Mouse (Mus musculus) adrenal gland (tissue): ENCODE data around the gene Ube2t.

Experiments
- intact Hi-C: fragments of 180-260 bp; cut with DNase I; formaldehyde crosslinking; loops from one replicate; pipeline ENCODE4 v1.15.1; 2025

Ube2t gene

DNA sequence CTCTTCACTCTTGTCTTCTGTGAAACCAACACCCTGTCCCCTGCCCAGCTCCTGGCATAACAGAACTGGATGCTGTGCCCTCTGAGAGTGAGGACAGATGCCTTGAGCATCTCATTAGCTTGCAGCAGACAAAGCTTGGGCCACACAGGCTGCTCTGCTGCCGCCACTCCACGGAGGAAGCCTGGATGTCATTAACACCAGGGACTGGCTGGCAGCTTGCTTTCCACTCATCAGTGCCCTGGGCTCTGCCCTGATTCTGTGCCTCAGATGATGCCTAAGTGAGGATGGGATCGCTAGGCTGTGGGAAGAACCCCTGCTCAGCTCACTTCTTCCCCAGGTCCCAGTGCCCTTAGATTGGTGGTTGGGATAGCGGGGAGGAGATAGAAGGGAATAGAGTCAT is 33.1 kb downstream of the Ube2t start:
- intact Hi-C loops = no loop called here

DNA sequence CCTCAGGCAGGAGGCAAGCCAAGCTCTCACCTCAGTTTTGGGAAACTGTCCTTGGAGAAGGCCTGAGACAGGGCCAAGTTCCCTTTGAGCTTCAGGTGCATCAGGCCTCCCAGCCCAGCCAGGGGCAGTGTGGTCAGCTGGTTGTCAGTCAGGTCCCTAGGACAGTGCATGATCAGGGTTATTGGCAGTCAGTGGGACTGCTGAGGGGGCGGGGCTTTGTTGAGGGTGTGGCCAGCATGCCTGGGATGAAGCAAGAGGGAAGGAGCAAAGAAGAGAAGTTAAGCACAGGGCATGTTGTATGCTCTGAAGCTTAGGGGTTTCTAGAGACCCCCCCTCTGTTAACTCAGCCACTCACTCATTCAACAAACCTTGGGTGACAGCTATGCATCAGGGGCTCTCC is 33.6 kb downstream of the Ube2t start:
- intact Hi-C loops = no loop called here

DNA sequence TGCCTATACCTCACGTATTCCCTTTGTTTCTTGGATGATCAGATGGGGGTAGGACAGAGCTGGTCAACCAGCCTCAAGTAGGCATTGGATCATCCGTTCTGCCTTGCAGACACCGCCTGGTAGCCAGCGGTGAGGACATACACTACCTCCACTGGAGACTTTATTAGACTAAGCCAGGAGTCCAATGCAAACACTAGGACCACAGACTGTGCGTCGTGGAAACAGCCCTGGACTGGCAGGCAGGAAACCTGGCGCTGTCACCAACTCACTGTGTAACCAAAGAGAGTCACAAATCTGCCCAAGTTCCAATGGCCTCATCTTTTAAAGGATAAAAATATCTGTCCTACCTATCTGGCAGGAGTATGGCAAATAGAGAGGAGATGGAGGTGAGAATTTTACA is 34.1 kb downstream of the Ube2t start:
- intact Hi-C loops = no loop called here

DNA sequence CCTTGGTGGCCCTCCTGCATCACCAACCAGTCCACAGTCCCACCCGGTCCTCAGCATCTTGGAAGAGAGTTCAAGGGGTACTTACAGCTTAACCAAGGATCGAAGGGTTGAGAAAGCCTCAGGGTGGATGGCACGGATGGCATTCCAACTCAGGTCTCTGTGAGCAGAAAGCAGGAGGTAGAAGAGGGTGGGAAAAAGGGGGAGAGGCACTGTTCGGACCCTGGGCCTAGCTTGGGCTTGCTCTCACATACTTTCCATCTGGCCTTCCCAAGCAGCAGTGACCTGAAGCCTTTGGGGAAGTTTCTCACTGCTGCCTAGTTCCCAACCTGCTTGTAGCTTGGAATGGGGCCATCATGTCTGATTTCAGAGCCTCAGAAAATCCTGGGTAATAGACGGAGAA is 35.2 kb downstream of the Ube2t start:
- intact Hi-C loops = no loop called here

DNA sequence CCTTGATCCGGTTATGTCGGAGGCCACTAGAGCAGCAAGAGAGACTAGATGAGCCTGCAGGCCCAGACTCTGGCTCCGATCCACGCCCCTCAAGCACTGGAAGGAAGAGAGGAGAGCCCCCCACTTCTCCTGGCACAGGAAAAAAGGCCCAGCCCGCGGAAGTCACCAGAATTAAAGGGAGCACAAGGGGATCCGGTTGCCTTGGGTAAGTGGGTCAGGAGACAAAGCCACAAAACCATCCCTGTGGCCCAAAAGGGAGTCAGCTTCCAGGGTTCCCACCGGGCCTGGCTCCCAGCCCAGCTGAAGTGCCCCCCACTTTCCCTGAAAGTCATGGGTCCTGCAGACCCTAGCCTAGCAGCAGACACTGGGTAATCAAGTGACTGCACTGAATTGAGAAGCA is 35.9 kb downstream of the Ube2t start:
- intact Hi-C loops = no loop called here

DNA sequence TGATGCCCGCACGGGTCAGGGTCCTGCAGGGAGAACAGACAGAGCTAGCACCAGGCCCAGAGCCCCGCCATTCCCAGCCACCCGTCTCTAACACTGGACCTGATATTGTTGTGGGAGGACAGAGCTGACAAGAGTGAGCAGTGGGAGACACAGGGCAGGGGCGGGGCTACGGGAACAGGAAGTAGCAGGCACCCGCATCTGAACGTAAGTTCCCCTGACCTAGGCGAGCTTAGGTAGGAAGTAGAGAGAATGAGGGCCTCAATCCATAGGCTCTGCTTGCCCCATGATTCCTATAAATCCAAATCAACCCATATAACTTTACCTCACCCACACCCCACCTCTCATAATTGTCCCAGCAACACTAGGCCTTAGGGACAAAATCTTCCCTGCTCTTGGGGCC is 38.2 kb downstream of the Ube2t start:
- intact Hi-C loops = no loop called here

DNA sequence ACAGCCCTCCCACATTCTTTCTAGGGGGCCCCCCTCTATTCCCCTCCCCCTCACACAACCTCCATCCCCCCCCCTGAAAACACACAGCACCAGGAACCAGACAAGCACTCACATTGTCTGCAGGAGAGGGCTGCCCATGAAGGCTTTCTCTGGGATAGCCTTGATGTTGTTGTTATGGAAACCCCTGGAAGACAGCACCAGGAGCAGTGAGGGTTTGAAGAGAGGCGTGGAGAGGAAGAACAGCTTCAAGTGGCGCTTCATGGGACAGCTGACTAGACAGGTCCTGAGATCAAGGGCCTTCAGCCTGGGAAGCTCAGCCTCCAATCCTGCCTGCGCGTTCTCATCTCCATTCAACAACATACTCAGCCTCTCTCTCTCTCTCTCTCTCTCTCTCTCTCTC is 41.0 kb downstream of the Ube2t start:
- intact Hi-C loops = no loop called here

DNA sequence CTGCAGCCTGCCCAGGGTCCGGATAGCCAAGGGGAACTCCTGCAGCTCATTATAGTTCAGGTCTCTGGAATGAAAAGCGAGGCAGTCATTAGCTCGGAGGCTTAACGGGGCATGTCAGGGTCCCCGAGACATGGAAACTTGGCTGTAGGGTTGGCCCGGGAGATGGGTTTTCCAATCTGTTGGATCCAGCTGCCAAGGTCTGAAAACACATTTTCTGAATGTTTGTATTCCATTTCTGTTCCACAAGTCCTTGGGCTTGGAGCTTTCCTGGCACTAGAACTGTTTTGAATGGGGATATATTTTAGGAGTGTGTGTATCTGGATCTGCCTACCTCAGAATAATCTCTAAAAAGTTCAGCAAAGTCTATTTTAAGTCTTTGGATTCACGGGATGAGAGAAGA is 43.3 kb downstream of the Ube2t start:
- intact Hi-C loops = no loop called here

DNA sequence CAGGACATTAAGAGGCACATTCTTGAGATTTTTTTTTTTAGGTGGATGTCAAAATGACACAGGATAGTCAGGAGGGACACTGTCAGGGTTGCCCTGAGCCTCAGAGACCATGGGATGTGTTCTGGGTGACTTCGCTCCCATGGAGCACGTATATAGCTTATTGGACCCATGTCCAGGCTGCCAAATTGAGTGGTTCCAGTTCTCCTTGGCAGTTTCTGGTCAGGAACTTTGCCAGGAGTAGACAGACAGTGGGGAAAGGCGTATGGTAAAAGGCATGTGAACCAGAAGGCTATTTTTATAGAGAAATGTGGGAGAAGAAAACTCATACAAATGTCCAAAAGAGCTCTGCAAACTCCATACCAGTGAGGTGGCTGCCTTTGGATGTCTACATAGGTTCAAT is 47.5 kb downstream of the Ube2t start:
- intact Hi-C loops = no loop called here

DNA sequence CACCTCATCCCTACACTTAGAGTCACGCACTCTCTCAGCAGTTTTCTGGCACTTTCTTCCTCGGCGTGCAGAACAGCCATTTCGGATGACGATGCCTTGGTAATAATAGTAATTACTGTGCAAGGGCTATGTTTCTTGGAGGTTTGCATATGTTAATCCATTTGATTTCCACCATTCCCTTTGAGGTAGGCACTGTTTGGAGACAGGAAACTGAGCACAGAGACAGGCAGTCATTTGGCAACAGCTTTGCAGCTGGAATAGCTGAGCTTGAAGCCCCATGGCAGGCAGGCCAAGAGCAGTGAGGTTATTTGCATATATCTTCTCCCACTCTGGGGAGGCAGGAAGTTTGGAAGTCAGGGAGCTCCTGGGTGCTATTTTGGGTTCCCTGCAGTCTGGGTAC is 49.5 kb downstream of the Ube2t start:
- intact Hi-C loops = no loop called here

DNA sequence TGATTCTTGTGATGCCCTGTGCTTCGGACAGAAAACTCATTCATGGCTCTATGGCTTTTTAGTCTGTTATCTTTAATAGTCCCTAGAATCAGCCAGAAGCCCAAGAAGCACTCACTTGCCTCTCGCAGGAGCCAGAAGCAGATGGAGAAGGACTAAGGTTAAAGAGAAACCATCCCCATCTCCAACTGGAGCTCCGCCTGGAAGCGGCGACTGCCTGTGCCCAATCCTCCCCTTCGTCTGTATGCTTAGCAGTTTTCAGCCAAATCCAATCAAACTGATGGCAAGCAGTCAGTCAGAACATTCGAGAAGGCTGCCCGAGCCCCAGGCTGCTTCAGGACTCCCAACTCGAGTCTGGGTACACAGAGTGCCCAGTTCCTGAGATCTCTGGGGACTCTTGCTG is 50.1 kb downstream of the Ube2t start:
- intact Hi-C loops = no loop called here

DNA sequence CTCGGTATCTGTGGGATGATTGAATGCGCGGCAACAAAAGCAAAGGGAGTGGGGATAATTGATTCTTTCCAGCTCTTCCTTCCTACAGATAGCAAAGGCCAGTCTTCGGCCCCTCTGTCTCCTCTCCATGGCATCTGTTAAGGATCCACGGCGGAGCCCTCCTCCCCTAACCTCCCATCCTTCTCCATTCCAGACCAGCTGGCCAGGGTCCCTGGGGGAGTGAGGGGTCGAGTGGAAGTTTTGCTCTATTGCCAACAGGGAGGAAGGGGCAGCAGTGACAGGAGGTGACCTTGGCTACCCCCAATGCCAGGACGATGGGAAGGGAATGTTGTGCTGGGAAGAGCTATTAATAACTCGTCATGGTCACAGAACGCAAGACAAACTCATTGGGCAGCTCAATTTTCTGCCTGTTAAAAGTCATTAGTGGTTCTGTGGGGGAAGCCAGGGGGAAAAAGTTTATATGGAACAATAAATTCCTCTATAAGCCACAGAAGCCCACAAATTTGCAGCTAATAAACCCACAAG is 52.6 kb downstream of the Ube2t start:
- intact Hi-C loops = no loop called here

DNA sequence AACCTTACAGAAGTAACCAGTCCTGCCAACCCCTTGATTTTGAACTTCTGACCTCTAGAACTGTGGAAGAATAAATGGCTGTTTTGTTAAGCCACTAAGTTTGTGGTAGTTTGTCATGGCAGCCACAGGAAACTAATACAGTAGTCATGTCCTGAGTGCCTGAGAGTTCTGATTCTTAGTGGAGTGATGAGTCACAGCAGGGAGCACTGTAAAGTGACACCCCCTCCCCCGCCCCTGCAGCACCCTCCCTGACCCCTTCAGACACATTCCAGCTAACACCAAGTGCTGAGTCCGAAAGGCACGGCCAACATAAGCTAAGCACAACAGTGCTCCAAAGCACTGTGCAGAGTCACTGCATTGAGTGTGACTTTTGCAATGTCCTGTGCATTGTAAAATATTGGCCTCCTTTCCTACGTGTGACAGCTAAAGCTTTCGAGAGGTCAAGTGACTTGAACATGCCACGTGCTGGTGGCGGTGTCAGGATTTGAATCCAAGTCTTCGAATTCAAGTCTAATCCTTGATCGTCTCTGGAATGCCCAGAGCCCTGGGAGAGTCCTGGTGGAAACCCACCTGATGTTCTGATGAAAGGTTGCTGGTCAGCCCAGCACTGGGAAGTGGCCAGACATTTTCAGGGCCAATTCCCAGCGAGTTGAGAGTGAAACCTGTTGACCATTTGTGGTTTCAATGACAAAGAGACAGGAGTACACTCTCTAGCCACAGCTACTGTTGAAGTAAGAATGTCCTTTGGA is 54.7 kb downstream of the Ube2t start:
- intact Hi-C loops = no loop called here

DNA sequence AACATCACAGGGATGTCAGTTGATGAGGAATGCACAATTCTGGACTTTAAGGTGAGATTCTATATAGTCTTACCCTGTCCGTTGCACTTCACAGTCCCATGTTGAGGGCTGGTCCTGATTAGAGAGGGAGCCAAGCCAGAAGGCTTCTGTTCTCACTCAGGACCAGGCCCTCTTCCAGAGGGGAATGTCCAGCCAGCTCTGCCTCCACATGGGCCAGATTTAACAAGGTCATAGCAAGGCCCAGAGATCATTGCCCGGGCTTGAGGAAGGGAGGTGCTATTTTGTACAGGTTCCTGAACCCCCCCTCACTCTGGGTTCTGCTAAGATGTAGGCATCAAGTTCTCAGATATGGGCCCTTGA is 55.3 kb downstream of the Ube2t start:
- intact Hi-C loops = no loop called here

DNA sequence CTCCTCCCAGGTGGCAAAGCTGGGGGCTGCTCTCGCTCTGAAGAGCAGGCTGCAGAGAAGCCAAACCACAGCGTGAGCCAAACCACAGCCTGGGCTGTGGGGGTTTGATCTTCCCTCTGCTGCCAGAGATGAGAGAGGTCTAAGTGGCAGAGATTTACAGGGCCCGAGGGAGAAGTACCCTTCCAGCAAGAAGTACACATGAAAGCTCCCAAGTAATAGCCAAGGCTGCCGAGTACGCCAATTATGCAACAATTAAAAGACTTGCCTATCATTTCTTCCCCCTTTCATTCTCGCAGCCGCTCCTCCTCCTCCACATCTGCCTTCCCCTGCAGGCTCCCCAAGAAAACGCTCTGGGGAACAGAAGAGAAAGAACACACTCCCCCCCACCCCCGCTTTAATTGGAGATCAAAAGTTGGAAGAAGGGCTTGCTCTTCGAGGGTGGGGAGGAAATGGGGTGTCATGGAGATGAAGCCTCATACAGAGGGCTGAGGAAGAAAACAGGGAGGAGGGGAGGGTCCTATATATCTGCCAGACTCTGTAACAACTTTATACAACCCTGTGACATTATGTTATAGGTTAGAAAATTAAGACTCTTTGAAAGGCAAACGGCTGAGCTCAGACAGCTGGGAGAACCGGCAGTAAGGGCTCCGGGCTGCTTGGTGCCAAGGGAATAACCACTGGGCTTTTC is 56.9 kb downstream of the Ube2t start:
- intact Hi-C loops = no loop called here

DNA sequence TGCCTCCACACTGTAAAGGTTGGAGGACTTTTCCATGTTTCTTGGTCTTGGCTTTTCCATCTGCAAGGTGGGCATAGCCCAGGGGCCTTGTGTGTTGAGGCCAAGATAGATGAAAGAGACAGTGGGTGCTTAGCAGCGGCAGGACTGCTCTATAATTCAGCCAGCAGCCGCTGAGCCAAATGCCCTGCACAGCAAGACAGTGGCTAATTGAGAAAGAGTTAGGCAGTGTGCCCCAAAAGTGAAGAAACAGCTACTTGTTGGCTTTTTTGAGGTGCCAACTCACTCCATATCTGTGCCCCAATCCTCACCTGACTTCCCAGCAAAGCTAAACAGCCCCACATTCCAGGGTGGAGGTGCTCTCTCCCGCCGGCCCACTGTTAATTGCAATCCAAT is 57.4 kb downstream of the Ube2t start:
- intact Hi-C loops = no loop called here

DNA sequence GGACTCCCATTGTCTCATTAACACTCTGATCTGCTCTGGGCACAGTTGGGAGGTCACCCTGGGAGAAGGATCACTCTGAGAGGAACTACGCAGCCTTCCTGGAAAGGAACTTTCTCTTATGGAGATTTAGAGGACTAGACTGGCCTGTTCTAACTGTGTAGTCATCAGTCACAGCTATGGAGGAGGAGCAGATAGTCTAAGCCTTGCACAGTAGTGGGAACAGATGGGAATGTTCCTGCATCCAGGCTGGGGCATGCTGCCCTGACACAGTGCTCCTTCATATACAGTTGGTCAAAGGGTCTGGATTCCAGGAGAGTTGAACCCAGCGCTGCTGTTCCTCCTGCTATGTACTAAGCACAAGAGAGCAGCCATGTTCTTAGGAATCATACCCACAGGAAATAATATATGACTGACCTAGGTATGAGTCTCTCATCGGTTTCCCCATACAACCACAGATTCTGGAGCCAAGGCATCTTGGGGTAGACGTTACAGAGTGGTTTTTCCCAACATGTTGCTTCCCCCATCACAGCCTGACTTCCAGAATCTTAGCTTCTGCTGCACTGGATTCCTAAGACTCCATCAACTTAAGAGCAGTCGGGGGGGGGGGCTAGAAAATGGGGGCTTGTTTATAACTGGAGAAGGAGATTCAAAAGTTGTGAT is 58.0 kb downstream of the Ube2t start:
- intact Hi-C loops = no loop called here

DNA sequence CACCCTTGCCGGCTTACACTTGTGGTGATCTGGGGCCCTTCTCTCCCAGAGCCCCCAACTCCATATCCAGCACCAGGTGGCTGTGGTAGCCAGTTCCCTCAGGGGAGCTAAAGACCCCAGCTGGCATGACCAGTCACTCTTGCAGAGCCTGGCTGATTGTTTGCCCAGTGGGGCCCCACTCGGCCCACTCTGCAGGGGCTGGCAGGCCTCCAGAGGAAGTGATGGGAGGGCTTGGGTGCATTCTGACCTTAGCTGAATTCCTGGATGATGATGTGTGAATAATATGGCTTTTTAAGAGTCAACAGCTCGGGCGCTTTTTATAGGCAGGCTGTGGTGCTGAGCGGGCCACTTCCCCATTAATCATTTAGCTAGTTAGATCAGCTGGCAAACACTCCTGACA is 58.6 kb downstream of the Ube2t start:
- intact Hi-C loops = no loop called here

DNA sequence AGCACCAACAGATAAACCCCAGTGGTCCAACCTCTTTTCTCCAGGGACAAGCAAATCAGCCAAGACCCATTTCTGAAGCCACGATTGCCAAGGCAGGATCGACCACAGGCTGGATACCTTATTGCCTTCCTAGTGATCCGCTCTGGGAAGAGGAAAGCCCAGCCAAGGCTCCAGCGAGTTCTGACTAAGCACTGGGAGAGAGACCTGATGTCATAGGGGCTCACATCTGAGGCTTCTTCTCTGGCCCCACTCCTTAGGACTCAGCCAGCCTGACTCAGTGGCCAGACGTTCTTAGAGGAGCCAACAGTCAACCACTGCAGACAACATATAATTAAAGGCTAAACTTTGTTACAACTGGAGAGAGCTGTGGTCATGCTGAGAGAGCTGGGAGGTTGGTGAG is 59.6 kb downstream of the Ube2t start:
- intact Hi-C loops = no loop called here

DNA sequence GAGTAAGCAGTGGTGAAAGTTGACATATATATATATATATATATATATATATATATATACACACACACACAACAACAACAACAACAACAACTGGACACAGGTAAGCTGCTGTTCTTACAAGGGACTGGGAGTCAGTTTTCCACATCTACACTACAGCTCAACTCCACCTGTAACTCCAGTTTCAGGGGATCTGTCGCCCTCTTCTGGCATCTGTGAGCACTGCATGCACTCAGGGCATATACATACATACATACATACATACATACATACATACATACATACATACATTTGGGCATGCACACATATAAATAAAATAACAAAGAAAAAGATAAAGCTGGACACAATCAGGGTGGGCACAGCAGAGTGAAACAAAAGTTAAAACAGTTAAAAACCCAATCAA is 61.2 kb downstream of the Ube2t start:
- intact Hi-C loops = no loop called here
